Mouse (Mus musculus): ENCODE results near the gene Ugt2a1.
"Not testable (repeated sequence)": the region's sequence is repeated elsewhere in the genome, so short reads cannot be mapped to it uniquely, and the experiment has no call there.

Gene Ugt2a1

GRCm38 (mm10) chr5:87490771-87491170, at the start of gene Ugt2a1:
Ugt2a1 (minus strand) TSS chr5:87490871.
- no peak for DNase-seq (ENCODE audit: low spot score)

- no peak for DNase-seq (ENCODE audit: low spot score)
Measured at GRCm38 (mm10) chr5:87538111-87538510, 47.4 kb upstream of the Ugt2a1 start, which contains the start of gene Sult1b1. Sult1b1 (minus strand) TSS chr5:87538195.

DNA sequence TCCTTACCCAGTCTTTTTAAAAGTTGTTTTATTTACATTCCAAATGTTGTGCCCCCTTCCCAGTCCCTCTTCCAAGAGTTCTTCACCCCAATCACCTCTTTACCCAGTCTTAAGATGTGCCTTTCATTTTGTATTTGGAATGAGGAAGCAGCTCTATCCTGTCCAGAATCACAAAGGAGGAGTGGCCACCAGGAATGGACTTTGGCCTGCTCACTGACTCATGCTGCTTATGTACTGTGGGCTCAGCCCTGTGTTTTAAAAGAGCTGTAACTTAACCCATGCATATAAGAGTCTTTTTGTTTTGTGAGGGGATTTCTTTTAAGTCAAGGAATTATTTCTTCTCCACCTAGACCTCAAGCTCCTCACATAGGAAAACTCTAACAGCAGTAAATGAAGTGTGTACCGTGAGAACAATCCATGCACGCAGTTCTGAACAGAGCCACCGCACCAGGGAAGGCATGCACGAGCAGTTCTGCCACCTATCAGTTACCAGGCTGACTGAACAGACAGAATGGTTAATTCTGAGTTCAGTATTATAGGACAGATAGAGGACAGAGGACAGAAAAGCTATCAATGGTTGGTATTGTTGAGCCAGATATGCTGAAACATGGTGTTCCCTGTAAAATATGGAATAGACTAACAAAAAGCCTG, 45.4 kb upstream of the Ugt2a1 start:
- DNase-seq (ENCODE audit: low spot score): peak; percentile 1

DNA sequence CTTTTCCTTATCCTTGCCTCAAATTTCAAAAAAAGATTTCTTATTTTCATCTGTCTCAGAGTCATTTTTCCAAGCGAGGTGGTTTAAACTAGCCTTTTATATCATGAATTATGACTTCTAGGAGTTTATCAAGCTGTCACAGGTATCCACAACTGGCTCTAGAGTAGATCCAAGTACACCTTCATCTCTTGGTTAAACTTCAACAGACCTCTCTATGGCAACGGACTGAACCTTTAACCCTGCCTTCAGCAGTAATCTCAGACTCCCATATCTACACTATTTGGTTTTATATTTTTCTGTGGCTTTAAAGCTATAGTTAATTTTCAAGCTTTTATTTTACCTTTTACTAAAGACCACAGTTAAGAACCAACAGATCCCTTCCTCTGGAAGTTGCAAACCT, 41.6 kb upstream of the Ugt2a1 start:
- DNase-seq (ENCODE audit: low spot score): no peak

DNA sequence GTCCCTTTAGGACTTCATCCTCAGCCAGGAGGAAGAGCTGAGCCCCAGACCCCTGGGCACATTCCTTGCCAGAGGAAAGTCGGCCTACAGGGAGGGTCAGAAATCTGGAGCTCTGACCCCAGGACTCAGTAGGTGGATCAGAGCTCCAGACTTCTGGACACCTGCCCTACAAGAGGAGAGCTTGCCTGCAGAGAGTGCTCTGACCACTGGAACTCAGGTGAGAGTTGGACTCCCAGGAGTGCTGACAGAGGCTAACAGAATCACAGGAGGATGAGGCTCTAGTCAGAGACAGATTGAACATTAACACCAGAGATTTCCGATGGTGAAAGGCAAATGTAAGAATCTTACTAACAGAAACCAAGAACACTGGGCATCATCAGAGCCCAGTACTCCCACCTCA, 32.9 kb upstream of the Ugt2a1 start:
- DNase-seq (ENCODE audit: low spot score): not testable (repeated sequence)

GRCm38 (mm10) chr5:87505776-87506458, 15.2 kb upstream of the Ugt2a1 start:
- DNase-seq (ENCODE audit: low spot score): no peak

GRCm38 (mm10) chr5:87502687-87503086, 12.0 kb upstream of the Ugt2a1 start:
- no peak for DNase-seq (ENCODE audit: low spot score)

- no peak for DNase-seq (ENCODE audit: low spot score)
Measured at GRCm38 (mm10) chr5:87499341-87499740, 8.7 kb upstream of the Ugt2a1 start.

DNA sequence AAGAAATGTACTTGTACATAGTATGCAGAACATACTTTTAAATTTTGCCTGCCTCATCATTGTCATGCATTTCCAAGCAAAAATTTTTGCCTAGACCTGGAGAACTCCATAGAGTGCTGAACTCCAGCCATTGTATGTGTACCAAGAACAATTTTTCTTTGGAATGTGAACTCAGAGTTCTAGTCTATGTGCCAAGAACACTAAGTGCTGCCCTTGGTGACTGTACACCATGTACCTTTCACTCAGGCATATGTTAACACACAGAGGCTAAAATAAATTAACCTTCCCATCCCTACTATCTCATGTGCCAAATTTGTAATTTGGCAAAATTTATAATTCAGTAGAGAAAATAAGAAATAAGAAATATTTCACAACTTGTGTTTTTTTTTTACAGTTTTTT, 8.3 kb upstream of the Ugt2a1 start:
- DNase-seq (ENCODE audit: low spot score): no peak

GRCm38 (mm10) chr5:87486706-87487105, 4.0 kb downstream of the Ugt2a1 start, which contains the start of gene Gm43638:
Gm43638 (minus strand) TSS chr5:87486806.
- not testable (repeated sequence) for DNase-seq (ENCODE audit: low spot score)

- DNase-seq (ENCODE audit: low spot score): no peak
Measured at GRCm38 (mm10) chr5:87482160-87482559, 8.5 kb downstream of the Ugt2a1 start, which contains the start of gene Ugt2a2. Ugt2a2 (minus strand) TSS chr5:87482260.

DNA sequence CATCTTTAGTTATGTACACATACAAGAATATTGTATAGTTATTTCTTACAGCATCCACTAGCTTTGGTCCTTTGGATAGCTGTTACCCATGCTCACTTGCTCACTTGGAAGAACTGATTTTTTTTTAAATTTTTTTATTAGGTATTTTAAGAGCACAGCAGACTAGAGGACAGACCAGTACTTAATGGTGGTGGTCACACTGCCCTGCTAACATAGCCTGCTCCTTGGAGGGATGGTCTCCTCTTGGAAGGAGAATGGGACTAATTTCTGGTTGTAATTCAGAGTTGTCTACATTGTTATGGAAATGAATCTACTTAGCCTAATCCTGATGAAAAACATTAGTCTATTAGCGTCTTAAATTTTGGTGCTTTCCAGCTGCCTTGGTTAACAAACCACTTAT, 31.9 kb downstream of the Ugt2a1 start:
- no peak for DNase-seq (ENCODE audit: low spot score)

DNA sequence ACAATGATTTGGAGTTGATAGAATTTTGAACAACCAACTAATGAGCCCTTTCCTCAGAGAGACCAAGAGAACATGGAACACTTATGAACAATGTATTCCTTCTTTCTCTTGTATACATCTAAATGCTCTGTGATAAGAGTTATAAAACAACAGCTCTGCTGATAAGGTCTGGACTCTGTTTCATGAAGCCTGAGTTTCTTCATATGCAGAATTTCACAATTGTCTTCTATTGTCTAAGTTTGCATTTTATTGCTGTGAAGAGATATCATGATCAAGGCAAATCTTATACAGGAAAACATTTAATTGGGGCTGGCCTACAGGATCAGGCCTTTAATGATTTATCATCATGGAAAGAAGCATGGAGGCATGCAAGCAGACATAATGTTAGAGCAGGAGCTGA, 33.0 kb downstream of the Ugt2a1 start:
- DNase-seq (ENCODE audit: low spot score): no peak

- no peak for DNase-seq (ENCODE audit: low spot score)
Measured at GRCm38 (mm10) chr5:87456216-87456850, 34.3 kb downstream of the Ugt2a1 start.

- DNase-seq (ENCODE audit: low spot score): no peak
Measured at GRCm38 (mm10) chr5:87455519-87455918, 35.2 kb downstream of the Ugt2a1 start.

DNA sequence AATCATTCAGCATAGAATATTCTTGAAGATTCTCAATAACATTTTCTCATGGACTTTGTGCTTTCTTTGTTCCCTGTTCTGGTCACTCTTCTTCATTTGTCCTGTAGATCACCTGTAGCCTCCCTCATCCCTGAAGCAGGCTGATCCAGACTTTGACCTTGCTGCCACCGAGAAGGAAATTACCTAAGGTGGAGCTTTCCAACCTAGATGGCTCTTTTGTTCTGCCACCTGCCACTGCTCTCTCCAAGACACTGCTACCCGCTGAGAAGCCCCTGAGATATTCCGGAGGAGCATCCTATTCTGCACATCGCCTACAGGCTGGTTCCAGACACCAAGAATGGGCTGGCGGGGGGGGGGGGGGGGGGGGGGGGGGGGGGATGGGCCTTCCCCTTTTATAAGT, 38.2 kb downstream of the Ugt2a1 start:
- not testable (repeated sequence) for DNase-seq (ENCODE audit: low spot score)

- DNase-seq (ENCODE audit: low spot score): peak; percentile 54
Measured at GRCm38 (mm10) chr5:87436264-87436663, 54.4 kb downstream of the Ugt2a1 start.

GRCm38 (mm10) chr5:87425676-87426075, 65.0 kb downstream of the Ugt2a1 start:
- DNase-seq (ENCODE audit: low spot score): no peak

DNA sequence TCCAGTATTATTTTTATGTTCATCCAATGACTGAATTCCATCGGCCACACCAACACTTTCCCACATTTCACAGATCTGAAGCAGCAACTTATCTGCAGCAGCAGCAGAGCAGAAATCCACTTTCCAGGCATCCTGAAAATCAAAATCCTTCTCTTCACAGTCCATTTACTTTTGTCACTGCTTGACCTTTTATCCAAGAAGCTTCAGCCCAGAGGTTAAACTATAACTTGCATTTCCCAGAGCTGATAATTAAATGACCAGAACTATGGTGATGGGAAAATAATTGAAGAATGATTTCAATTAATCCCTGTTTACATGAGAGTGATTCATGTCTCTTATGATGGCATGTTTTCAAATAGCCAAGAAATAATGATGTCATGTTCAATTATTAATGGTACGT, 66.6 kb downstream of the Ugt2a1 start, which contains the start of gene Ugt2b38:
Gene Ugt2b38 (minus strand): TSS at position 163 of the 400 bp plus-strand sequence.
- not testable (repeated sequence) for DNase-seq (ENCODE audit: low spot score)

Measured in embryo, embryonic 10.5 days (tissue).